Mouse (Mus musculus): ENCODE data around the gene Slc24a1. TPM values are rescaled to one million over a fixed set of nuclear protein-coding genes. Genes with fewer than 3 reads are reported as not detected.
A peak's percentile ranks its signal among the peaks of the same experiment; 100 is the strongest.

Gene Slc24a1
- polyA plus RNA-seq, 1 experiment from 2014 or later: not detected

DNA sequence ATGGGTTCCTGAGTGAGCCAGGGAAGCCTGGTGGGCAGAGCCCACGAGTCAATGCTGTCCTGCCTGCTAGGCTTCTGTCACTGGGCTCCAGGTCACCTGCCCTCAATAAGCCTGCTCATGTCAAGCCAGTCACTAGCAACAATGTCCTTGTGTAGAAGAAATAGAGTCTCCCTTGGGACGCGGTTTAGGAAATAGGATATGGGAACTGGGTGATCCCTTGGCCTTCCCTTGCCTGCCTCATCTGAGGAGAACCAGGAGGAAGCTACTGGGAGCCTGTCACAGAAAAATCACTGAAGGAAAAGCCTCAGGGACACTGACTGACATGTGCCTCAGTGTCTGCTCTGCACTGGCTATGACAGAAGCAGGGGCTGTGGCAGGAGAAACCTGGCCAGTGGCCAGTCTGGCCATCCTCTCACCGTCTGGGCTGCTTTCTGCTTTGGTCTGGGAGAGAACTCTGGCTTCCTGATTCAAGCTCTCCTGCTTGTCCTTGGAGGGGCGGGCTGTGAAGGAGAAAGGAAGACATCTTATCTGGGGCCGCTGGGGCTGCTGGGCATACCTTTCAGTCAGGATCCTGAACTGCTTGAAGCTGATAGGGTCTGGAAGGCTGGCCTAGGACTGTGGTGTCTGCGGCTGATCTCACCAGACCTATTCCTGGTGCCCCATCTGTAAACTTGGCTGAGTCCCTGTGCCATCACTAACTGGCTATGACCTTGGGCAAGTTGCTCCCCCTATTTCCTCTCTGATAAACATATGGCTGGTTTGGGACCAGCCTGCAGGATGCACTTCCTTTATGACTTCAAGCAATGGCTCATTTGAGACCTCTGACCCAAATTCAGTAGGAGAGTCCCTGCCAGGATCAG lies 19.4 kb downstream of the Slc24a1 start:
- H3K36me3 ChIP-seq (ENCODE audit: control insufficient read depth, insufficient read depth, low read length): no peaks in the 10 kb centered on the region
- no peak overlapping the region for H3K4me3 ChIP-seq (ENCODE audit: low read depth, low read length)
- WGBS: 92% methylated on average over 7 of the region's 7 CpGs
- H3K9ac ChIP-seq (ENCODE audit: low read length): no peak overlapping the region
- H3K27ac ChIP-seq (ENCODE audit: low read depth, low read length): no peak overlapping the region
- no peaks in the 10 kb centered on the region for H3K27me3 ChIP-seq (ENCODE audit: control insufficient read depth, insufficient read depth, low read length)
- no peak for DNase-seq (ENCODE audit: low spot score)
- no peaks in the 10 kb centered on the region for H3K9me3 ChIP-seq (ENCODE audit: control insufficient read depth, low read length)
- no peak overlapping the region for H3K4me2 ChIP-seq (ENCODE audit: low read depth)
- ATAC-seq (ENCODE audit: insufficient read depth, low FRiP score, low TSS enrichment): no peak
- no peaks in the 10 kb centered on the region for H3K4me1 ChIP-seq (ENCODE audit: control insufficient read depth, insufficient read depth, low read length)

- 81% methylated on average over 4 of the region's 4 CpGs for WGBS
Observed at GRCm38 (mm10) chr9:64930256-64930655, 21.2 kb downstream of the Slc24a1 start.

GRCm38 (mm10) chr9:64926201-64926991 lies 25.0 kb downstream of the Slc24a1 start:
- Histone ChIP-seq H3K27me3 (ENCODE audit: control insufficient read depth, insufficient read depth, low read length) (no peaks in the 10 kb centered on the region), H3K36me3 (ENCODE audit: control insufficient read depth, insufficient read depth, low read length) (no peaks in the 10 kb centered on the region), H3K9ac (ENCODE audit: low read length) (no peak overlapping the region), H3K4me2 (ENCODE audit: low read depth) (no peak overlapping the region), H3K27ac (ENCODE audit: low read depth, low read length) (no peak overlapping the region), H3K4me3 (ENCODE audit: low read depth, low read length) (no peak overlapping the region), H3K9me3 (ENCODE audit: control insufficient read depth, low read length) (no peaks in the 10 kb centered on the region), H3K4me1 (ENCODE audit: control insufficient read depth, insufficient read depth, low read length) (no peaks in the 10 kb centered on the region)
- DNase-seq (ENCODE audit: low spot score) (no peak), ATAC-seq (ENCODE audit: insufficient read depth, low FRiP score, low TSS enrichment) (no peak)
- 81% methylated on average over 8 of the region's 8 CpGs for WGBS

More at GRCm38 (mm10) chr9:64930256-64930655, 21.2 kb downstream of the Slc24a1 start:
- H3K9ac ChIP-seq (ENCODE audit: low read length): no peak overlapping the region
- H3K4me2 ChIP-seq (ENCODE audit: low read depth): no peak overlapping the region
- no peaks in the 10 kb centered on the region for H3K9me3 ChIP-seq (ENCODE audit: control insufficient read depth, low read length)
- no peak for DNase-seq (ENCODE audit: low spot score)
- H3K27ac ChIP-seq (ENCODE audit: low read depth, low read length): no peak overlapping the region
- no peaks in the 10 kb centered on the region for H3K36me3 ChIP-seq (ENCODE audit: control insufficient read depth, insufficient read depth, low read length)
- no peak overlapping the region for H3K4me3 ChIP-seq (ENCODE audit: low read depth, low read length)
- ATAC-seq (ENCODE audit: insufficient read depth, low FRiP score, low TSS enrichment): no peak
- no peaks in the 10 kb centered on the region for H3K27me3 ChIP-seq (ENCODE audit: control insufficient read depth, insufficient read depth, low read length)
- no peaks in the 10 kb centered on the region for H3K4me1 ChIP-seq (ENCODE audit: control insufficient read depth, insufficient read depth, low read length)

DNA sequence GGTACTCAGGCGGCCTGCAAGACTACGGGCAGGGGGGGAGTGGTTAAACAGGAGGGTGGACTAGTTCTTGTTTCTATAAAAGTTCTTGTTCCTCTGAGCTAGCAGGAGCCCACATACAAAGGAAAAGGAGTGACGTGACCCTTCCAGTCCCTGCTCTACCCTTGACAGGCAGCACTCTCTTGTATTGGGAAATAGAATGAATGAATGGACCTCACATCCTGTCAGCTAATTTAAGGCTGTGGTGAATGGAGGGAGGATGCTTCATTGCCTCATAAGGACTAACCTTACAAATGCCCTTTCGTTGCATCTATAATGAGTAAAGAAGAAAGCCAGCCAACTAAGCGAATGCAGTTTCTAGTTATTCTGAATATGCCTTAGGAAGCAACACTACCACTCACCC lies 25.6 kb downstream of the Slc24a1 start:
- no peaks in the 10 kb centered on the region for H3K9me3 ChIP-seq (ENCODE audit: control insufficient read depth, low read length)
- H3K4me3 ChIP-seq (ENCODE audit: low read depth, low read length): no peak overlapping the region
- H3K4me1 ChIP-seq (ENCODE audit: control insufficient read depth, insufficient read depth, low read length): no peaks in the 10 kb centered on the region
- no peak overlapping the region for H3K4me2 ChIP-seq (ENCODE audit: low read depth)
- DNase-seq (ENCODE audit: low spot score) (no peak), ATAC-seq (ENCODE audit: insufficient read depth, low FRiP score, low TSS enrichment) (no peak)
- H3K9ac ChIP-seq (ENCODE audit: low read length): no peak overlapping the region
- whole genome bisulfite sequencing: 63% methylated on average over 5 of the region's 5 CpGs
- no peaks in the 10 kb centered on the region for H3K27me3 ChIP-seq (ENCODE audit: control insufficient read depth, insufficient read depth, low read length)
- no peak overlapping the region for H3K27ac ChIP-seq (ENCODE audit: low read depth, low read length)
- no peaks in the 10 kb centered on the region for H3K36me3 ChIP-seq (ENCODE audit: control insufficient read depth, insufficient read depth, low read length)

DNA sequence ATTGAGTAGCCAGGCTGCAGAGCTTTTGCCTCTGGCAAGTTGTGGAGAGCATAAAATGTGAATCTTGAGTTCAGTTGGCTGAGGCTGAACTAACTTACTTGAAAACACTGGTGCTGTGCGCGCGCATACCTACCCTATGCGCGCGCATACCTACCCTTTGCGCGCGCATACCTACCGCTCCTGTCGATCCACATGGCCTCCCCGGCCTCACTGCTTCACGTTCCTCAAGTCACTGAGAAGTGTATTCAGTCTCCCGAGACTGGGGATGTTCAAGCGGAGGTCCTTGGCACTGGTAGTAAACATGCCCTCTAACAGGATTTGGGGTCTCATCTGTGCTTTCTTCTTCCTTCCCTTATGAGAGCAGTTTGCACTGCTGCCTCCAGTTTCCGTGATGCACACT lies 32.8 kb downstream of the Slc24a1 start:
- no peak for ATAC-seq (ENCODE audit: insufficient read depth, low FRiP score, low TSS enrichment)
- H3K27ac ChIP-seq (ENCODE audit: low read depth, low read length): no peak overlapping the region
- DNase-seq (ENCODE audit: low spot score): peak; percentile 46
- H3K27me3 ChIP-seq (ENCODE audit: control insufficient read depth, insufficient read depth, low read length): no peaks in the 10 kb centered on the region
- H3K9ac ChIP-seq (ENCODE audit: low read length): no peak overlapping the region
- H3K9me3 ChIP-seq (ENCODE audit: control insufficient read depth, low read length): no peaks in the 10 kb centered on the region
- peak overlapping the region; percentile 19; the same call in 1 of the 2 replicates for H3K4me3 ChIP-seq (ENCODE audit: low read depth, low read length)
- H3K4me2 ChIP-seq (ENCODE audit: low read depth): peak overlapping the region; percentile 28
- 39% methylated on average over 16 of the region's 16 CpGs for WGBS
- H3K4me1 ChIP-seq (ENCODE audit: control insufficient read depth, insufficient read depth, low read length): no peaks in the 10 kb centered on the region
- peaks cover 1% of the 10 kb centered on the region for H3K36me3 ChIP-seq (ENCODE audit: control insufficient read depth, insufficient read depth, low read length)

- no peaks in the 10 kb centered on the region for H3K27me3 ChIP-seq (ENCODE audit: control insufficient read depth, insufficient read depth, low read length)
- no peak overlapping the region for H3K4me2 ChIP-seq (ENCODE audit: low read depth)
- no peak overlapping the region for H3K27ac ChIP-seq (ENCODE audit: low read depth, low read length)
- no peaks in the 10 kb centered on the region for H3K9me3 ChIP-seq (ENCODE audit: control insufficient read depth, low read length)
- H3K36me3 ChIP-seq (ENCODE audit: control insufficient read depth, insufficient read depth, low read length): peaks cover 3% of the 10 kb centered on the region
- ATAC-seq (ENCODE audit: insufficient read depth, low FRiP score, low TSS enrichment) (no peak), DNase-seq (ENCODE audit: low spot score) (no peak)
- WGBS: 88% methylated on average over 4 of the region's 4 CpGs
- no peak overlapping the region for H3K9ac ChIP-seq (ENCODE audit: low read length)
- H3K4me3 ChIP-seq (ENCODE audit: low read depth, low read length): no peak overlapping the region
- no peaks in the 10 kb centered on the region for H3K4me1 ChIP-seq (ENCODE audit: control insufficient read depth, insufficient read depth, low read length)
Observed at GRCm38 (mm10) chr9:64914629-64915028, 36.8 kb downstream of the Slc24a1 start.

DNA sequence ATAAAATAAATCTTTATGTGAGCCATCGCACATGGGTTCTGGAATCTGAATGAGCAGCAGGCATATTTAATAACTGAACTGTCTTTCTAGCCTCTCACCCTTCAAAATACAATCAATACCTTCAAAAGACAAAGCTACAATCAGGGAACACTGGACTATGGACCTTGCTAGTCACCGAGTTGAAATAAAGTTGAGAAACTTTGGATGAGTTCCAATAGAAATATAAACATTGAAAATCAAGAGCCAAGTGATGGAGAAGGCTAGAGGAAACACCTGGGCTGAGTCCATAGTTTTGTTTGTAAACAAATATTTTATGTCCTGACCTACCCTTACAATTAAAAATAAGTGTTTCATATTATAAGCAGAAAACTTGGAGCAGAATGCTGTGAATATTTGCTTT lies 37.4 kb downstream of the Slc24a1 start:
- no peaks in the 10 kb centered on the region for H3K9me3 ChIP-seq (ENCODE audit: control insufficient read depth, low read length)
- ATAC-seq (ENCODE audit: insufficient read depth, low FRiP score, low TSS enrichment): no peak
- no peaks in the 10 kb centered on the region for H3K4me1 ChIP-seq (ENCODE audit: control insufficient read depth, insufficient read depth, low read length)
- H3K27me3 ChIP-seq (ENCODE audit: control insufficient read depth, insufficient read depth, low read length): no peaks in the 10 kb centered on the region
- no peak for DNase-seq (ENCODE audit: low spot score)
- H3K4me2 ChIP-seq (ENCODE audit: low read depth): no peak overlapping the region
- no peak overlapping the region for H3K9ac ChIP-seq (ENCODE audit: low read length)
- no peak overlapping the region for H3K27ac ChIP-seq (ENCODE audit: low read depth, low read length)
- H3K4me3 ChIP-seq (ENCODE audit: low read depth, low read length): no peak overlapping the region
- 91% methylated on average over 2 of the region's 2 CpGs for WGBS
- peaks cover 3% of the 10 kb centered on the region for H3K36me3 ChIP-seq (ENCODE audit: control insufficient read depth, insufficient read depth, low read length)

- Histone ChIP-seq H3K4me2 (ENCODE audit: low read depth) (no peak overlapping the region), H3K36me3 (ENCODE audit: control insufficient read depth, insufficient read depth, low read length) (peaks cover 3% of the 10 kb centered on the region), H3K9me3 (ENCODE audit: control insufficient read depth, low read length) (no peaks in the 10 kb centered on the region), H3K9ac (ENCODE audit: low read length) (no peak overlapping the region), H3K4me3 (ENCODE audit: low read depth, low read length) (no peak overlapping the region), H3K27ac (ENCODE audit: low read depth, low read length) (no peak overlapping the region), H3K4me1 (ENCODE audit: control insufficient read depth, insufficient read depth, low read length) (no peaks in the 10 kb centered on the region), H3K27me3 (ENCODE audit: control insufficient read depth, insufficient read depth, low read length) (no peaks in the 10 kb centered on the region)
- 92% methylated on average over 4 of the region's 4 CpGs for WGBS
- no peak for DNase-seq (ENCODE audit: low spot score)
- ATAC-seq (ENCODE audit: insufficient read depth, low FRiP score, low TSS enrichment): no peak
Observed at GRCm38 (mm10) chr9:64913406-64913805, 38.0 kb downstream of the Slc24a1 start.
